Mouse (Mus musculus): ENCODE results near the gene Pold2.
"Not testable (repeated sequence)": the region's sequence is repeated elsewhere in the genome, so short reads cannot be mapped to it uniquely, and the experiment has no call there.

The Pold2 gene

DNA sequence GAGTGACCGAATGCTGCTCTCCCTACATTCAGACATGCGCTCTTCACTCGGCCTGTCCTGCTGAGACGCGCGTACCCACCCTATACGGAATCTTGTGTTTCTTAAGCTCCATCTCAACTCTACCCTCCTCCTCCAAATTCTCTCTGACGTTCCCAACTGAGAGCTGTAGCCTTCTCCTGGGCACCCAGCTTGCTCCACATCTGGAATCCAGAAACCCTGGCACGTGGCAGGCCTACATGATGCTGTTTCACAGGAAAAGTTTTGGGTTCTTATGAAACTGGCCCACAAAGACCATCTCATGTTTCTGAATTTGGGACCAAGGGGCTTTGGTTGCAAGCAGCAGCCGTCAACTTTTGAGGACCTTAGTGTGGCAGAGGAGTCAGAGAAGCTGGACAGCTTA, 21.2 kb upstream of the Pold2 start:
- no peak for DNase-seq (ENCODE audit: extremely low read depth, insufficient read length, low spot score)

DNA sequence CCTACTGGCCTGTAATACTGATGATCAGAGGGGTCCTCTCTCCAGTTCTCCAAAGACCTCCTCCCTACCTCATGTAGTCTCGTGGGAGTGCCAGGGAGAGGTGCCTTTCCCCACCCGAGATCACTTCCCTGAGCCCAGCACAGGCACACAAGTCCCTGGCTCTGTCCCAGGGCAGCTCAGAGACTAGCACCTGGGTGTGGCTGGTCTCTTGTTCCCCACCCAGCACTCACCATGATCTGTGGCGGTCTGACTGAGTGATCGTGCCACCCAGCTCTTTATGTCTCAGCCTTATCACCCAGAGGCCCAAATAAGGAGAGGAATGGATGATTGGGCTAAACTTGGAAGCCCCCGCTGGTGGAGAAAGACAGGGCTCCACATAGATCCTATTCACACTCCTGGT, 20.4 kb upstream of the Pold2 start, which contains the start of gene Myl7:
Myl7 (minus strand) TSS at position 252 of the 400 bp plus-strand sequence.
- DNase-seq (ENCODE audit: extremely low read depth, insufficient read length, low spot score), result no peak

DNA sequence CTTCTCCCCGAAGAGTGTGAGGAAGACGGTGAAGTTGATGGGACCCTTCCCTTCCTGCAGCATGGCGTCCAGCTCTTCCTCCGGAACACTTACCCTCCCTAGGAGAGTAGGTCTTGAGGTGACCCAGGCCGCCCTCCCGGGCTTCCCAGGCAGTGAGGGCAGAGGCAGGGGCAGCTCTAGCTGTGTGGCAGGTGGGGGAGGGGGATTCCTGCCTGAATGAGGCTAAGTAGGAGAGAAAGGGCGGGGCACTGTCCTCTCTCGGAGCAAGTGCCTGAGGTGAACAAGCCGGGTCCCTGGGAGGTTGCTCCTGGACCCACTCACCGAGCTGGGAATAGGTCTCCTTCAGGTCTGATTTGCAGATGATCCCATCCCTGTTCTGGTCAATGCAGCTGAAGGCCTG, 19.7 kb upstream of the Pold2 start:
- DNase-seq (ENCODE audit: extremely low read depth, insufficient read length, low spot score), result no peak

DNA sequence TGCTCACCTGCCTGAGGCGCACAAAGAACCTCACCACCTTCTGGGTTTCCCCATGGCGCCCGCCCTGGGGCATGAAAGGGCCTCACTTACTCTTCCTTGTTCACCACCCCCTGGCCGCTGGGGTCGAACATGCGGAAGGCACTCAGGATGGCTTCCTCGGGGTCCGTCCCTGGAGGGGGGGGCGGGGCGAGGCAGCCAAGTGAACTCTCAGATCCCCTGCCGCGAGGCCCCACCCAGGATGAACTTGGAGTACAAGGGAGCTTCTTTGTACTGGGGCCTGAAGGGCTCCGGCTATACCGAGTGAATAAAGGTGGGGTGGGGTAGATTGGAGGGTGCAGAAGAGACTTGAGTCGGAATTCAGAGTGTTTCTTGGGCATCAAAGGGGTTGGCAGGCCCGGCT, 19.1 kb upstream of the Pold2 start:
- no peak for DNase-seq (ENCODE audit: extremely low read depth, insufficient read length, low spot score)

DNA sequence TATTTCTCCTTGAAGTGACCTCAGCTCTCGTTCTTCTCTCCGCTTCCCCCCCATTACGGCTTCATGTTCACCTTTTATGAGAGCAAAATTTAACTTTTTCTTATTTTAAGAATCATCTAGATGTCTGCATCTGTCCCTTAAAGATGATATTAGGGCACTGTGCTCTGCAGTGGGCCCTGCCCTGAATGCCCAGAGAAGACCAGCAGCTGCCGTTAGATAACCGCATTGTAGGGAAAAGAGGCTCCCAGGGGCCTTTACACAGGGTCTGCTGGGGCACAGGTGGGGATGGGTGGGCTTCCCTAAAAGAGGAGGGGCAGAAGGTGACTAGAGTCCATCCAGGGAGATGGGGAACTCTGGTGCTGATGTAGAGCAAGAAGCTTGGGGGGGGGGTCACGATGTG, 15.7 kb upstream of the Pold2 start:
- DNase-seq (ENCODE audit: extremely low read depth, insufficient read length, low spot score), result no peak

DNA sequence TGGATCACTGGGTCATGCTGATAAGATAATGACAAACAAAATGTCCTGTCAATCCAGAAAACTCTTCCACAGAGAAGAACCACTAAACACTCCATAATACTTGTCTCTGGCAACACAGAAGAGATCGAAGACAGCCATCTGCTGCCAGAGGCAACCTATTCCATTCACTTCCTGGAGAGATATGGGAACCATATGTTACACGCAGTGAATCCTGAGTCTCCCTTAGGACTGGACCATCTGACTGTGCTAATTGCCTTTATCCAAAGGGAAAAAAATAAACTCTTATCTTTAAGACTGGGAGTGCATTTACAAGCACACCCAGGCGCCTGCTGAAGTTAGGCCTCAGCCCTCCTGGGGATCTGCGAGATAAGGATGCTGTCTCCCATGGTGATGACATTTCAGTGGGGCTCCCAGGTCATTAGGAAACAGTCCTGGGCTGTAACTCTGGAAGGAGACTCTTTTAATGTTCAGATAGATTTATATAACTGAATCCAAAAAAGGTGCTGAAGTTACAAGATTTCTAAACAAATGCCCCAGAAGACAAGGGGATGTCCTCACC, 14.8 kb upstream of the Pold2 start:
- no peak for DNase-seq (ENCODE audit: extremely low read depth, insufficient read length, low spot score)

DNA sequence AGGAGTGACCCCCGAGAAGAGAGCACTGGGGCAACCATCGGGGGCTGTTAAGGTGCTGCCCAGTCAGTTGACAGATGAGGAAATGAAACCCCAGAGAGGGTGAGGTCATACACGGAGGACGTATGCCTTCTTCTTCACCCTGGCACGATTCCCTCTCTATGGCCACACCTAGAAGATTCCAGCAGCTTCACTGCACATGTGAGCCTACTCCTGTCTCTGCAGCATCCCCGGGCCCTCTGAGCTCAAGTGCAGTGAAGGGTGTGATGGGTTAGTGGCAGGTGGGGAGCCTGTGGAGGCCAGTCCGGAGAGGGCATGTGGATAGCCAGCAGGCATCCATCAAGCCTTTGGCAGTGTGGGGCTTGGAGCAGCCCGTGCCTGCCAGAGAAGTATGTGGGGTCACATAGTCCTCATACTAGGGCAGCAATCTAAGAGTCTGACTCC, 14.1 kb upstream of the Pold2 start:
- no peak for DNase-seq (ENCODE audit: extremely low read depth, insufficient read length, low spot score)

DNA sequence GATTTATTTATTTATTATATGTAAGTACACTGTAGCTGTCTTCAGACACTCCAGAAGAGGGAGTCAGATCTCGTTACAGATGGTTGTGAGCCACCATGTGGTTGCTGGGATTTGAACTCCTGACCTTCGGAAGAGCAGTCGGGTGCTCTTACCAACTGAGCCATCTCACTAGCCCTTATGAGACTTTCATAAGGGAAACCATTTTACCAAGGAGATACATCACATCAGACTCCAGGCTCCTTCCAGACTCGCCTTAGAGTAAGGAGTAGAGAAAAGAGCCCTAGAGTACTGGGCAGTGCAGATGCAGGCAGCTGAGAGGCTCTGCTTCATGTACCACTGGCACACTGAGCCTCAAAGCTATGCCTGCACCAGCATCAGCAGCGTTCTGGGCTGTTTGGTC, 10.5 kb upstream of the Pold2 start:
- not testable (repeated sequence) for DNase-seq (ENCODE audit: extremely low read depth, insufficient read length, low spot score)

DNA sequence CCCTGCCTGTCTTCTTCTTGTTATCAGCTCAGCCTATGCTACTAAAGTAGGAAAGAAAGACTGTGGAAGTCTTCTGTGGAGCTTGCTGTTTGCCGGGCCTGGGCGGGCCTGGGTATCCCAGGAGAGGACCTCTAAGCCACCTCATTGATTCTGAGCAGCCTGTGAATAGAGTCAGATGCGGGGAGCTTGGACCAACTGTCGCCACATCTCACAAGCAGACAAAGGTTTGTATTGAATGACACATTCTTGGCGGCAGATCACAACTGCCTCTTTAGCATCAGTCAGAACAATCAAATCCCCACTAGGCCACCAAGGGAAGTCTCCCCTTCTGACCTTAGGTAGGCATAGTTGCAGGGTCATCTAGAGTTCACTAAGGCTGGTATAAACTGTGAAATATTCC, 9.2 kb upstream of the Pold2 start:
- no peak for DNase-seq (ENCODE audit: extremely low read depth, insufficient read length, low spot score)

DNA sequence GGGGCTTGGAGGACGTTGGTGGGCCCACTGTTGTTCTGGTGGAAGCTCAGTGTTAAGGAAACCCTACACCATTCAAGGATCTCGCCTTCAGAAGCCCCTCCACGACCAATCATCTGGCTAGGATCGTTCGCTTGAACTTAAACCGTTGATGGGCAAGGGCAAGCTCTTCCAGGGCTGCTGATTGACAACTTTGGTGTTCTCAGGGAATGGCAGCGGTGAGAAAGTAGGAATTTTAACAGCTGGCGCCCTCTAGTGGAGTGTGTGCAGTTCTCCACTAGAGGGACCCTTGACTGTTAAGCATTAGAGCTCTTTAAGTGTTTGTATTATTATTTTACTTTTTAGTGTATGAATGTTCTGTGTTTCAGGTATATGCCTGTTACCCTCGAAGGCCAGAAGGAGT, 8.1 kb upstream of the Pold2 start:
- DNase-seq (ENCODE audit: extremely low read depth, insufficient read length, low spot score), result no peak

DNA sequence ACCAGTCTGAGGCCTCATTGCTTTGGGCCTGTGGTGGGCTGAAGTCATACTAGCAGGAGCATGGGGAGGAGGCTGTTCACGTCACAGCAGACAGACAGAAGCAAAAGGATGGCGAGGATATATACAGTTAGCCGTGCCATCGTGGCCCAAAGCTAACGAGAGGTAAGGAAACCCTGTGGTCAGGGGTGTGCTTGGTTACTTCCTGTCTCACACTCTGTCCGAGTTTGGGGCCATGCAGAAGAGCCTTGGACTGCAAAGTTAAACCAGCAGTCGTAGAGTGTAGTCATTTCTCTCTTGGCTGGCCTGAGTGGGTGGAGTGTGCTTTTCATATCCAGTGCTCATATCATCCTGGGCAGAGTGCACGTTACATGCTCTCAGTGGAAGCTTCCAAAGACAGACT, 4.4 kb upstream of the Pold2 start:
- no peak for DNase-seq (ENCODE audit: extremely low read depth, insufficient read length, low spot score)

DNA sequence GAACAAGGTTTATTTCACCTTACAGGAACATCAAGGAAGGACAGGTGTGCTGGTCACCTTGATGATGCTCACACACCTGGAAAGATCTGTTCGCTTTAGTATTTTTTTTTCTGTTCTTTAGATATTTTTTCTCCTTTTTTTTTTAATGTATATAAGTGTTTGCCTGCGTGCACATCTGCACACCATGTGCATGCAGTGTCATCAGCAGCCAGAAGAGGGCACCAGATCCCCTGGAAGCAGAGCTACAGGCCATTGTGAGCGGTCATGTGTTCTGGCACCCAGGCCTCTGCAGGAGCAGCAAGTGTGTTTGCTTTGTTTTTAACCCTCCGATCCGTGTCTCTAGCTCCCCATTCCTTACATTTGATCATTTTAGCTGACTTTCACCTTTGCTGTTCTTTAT, 1.8 kb upstream of the Pold2 start:
- no peak for DNase-seq (ENCODE audit: extremely low read depth, insufficient read length, low spot score)

DNA sequence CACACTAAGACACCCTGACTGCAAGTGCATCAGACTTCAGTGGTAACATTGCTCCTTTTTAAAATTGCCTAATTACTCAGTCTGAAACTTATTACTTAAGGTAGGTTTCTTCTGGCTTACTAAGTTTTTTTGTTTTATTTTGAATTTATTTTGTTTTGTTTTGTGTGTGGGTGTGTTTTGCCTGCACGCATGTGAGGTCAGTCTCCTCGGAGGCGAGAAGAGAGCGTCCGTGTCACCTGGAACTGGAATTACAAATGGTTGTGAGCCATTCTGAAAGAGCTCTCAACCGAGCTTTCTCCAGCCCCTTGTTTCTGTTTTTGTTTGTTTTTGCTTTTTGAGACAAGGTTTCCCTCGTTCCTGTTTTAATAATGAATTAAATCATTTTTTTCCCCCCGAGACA, 569 bp upstream of the Pold2 start:
- no peak for DNase-seq (ENCODE audit: extremely low read depth, insufficient read length, low spot score)

DNA sequence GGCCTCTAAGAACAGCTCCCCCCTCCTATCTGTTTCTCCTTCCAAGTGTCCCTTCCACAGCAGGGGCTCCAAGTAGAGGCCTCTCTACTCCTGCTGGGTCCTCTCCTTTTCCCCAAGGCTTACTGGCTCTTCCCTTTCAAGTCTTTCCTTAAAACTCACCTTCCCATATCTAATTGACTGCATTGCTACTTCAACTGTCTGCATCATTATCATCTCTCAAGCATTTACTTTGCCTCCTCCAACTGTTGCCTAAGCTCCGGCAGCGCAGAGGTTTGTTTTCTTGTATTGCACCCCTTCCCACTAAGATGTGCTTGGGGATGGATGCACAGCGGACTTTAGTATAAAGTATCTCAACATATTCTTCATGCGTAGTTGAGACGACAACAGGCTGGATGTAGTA, 671 bp downstream of the Pold2 start:
- DNase-seq (ENCODE audit: extremely low read depth, insufficient read length, low spot score), result no peak

DNA sequence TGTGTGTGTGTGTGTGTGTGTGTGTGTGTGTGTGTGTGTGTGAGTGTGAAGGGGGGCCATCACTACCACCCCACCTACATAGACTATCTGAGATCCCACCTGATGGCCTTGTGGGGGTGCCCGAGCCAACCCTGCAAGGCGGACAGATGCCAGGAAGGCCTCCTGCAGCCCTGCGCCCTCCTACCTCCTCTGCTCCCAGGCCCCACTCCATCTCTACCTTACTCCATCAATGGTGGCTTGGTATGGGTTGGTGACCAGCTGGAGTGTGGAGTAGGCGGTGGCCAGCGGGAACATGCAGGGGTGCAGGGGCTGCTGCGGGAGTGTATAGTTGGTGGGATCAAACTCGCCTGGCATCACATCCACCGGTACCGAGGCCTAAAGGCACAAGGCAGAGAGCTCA, 4.9 kb downstream of the Pold2 start:
- DNase-seq (ENCODE audit: extremely low read depth, insufficient read length, low spot score), result no peak

DNA sequence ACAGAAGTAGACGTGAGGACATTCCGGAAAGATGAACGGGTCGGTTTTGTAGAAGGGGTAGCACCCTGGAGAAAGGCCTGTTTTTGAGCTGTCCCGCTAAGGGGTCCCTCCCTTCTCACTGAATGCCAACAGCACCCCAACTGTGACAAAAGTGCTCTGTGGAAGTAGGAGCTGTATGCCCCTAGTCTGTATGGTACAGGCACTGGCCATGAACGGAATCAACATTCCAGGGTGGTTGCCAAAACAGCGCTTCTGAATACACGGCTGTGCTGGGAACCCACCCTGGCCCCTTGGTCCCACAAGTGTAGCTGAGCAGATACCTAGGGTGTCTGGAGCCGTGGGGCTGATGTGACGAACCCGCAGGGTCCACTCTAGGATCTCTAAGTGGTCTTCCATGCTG, 5.4 kb downstream of the Pold2 start:
- no peak for DNase-seq (ENCODE audit: extremely low read depth, insufficient read length, low spot score)

DNA sequence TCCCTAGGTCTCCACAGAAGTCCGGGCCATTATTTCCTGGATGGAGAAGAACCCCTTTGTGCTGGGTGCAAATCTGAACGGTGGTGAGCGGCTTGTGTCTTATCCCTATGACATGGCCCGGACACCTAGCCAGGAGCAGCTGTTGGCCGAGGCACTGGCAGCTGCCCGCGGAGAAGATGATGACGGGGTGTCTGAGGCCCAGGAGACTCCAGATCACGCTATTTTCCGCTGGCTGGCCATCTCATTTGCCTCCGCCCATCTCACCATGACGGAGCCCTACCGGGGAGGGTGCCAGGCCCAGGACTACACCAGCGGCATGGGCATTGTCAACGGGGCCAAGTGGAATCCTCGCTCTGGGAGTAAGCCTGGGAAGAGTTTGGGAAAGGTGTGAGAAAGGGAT, 8.0 kb downstream of the Pold2 start:
- DNase-seq (ENCODE audit: extremely low read depth, insufficient read length, low spot score), result no peak

DNA sequence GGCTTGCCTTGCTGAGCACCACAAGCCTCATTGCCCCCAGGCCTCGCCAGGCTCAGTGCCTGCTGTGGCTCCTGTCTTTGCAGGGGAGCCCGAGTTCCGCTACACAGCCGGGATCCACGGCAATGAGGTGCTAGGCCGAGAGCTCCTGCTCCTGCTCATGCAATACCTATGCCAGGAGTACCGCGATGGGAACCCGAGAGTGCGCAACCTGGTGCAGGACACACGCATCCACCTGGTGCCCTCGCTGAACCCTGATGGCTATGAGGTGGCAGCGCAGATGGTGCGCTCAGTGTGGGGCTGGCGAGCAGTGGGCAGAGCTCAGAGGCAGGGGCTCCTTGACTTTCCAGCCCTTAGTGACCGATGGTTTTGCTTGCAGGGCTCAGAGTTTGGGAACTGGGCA, 8.8 kb downstream of the Pold2 start:
- no peak for DNase-seq (ENCODE audit: extremely low read depth, insufficient read length, low spot score)

DNA sequence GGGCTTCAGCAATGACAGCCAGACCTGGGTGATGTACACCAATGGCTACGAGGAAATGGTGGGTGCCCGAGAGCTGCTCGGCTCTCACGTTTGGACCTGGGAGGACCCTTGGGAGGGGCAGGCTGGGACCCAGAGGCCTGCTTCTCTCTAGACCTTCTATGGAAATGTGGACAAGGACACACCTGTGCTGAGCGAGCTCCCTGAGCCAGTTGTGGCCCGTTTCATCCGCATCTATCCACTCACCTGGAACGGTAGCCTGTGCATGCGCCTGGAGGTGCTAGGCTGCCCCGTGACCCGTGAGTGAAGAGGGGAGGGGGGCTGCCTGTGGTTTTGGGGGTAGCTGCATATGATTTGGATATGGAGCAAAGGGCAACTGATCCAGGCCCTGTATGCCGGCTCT, 9.8 kb downstream of the Pold2 start:
- DNase-seq (ENCODE audit: extremely low read depth, insufficient read length, low spot score), result no peak

DNA sequence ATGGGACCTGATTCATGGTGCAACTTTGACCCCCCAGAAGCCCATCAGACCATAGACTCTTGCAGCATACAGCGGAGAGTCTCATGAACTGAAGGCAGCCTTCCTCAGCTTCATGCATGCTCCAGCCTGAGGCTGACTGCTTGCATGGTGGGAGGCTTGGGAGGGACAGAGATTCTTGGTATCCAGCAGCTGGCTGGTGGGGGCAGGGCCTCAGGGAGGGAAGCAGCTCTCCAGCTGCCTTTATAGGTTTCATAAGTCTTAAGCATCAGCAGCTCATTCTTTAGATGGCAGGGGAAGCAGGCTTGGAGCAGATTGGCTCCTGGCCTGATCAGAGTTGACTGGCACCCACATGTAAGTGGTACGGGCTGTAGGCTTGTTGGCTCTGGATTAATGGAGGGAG, 10.9 kb downstream of the Pold2 start:
- no peak for DNase-seq (ENCODE audit: extremely low read depth, insufficient read length, low spot score)

DNA sequence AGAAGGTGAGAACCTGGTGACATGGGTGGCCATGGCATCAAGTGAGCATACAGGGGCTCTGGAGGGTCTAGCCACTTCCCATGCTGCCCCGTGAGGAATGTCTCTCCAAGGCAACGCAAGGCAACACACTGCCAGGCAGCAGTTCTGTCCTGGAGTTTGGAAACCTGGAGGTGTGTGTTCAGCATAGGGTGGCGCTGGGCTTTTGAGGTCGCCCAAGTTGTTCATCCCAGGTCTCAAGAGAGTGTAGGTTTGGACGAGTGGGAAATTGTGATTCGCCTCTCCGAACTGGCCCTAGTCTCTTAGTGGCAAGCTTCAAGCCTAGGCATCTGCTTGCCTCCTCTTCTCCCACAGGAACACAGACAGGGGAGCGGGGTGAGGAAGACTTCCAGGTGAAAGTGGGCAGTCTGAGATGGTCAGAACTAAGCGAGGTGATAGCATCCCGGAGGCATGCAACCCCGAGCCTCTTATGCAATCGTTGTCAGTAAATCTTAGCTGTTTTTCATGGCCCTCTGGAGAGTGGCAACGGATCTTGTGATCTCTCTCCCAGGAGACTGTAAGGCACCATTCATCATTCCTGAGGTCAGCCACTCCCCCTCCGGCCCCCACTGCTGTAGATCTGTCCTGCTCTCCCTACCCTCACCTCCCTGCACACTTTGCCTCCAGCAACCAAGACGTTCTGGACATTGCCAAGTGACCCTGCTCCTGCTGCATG, 15.5 kb downstream of the Pold2 start:
- peak; percentile 79 for DNase-seq (ENCODE audit: extremely low read depth, insufficient read length, low spot score)

DNA sequence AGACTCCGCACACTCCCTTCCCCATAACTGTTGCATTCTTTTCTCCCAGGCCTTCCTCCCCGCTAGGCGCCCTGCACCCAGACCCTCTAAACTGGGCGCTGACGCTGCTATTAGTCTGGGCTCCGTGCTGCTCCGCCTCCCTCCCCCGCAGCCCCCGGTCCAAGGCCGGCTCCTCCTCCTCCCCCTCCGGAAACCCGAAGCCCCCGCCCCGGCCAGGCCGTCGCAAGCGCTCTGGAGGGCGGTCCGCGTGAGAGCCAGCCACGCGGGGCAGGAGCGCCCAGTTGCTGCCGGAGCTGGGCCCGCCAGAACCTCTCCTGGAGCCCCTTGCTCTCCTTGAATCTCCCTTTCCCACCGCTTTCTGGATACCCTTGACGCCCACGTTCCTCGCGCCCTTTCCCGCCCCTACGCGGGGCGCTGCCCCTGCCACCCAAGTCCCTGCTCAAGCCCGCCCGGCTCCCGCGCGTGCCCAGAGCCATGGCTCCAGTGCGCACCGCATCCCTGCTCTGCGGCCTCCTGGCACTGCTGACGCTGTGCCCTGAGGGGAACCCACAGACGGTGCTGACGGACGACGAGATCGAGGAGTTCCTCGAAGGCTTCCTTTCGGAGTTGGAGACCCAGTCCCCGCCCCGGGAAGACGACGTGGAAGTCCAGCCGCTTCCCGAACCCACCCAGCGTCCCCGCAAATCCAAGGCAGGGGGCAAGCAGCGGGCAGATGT, 16.3 kb downstream of the Pold2 start, which contains the start of gene Aebp1:
Aebp1 (plus strand) TSS at position 270 of the 716 bp plus-strand sequence.
- peak; percentile 82 for DNase-seq (ENCODE audit: extremely low read depth, insufficient read length, low spot score)

Measured in 3134 (cell line).